Mouse (Mus musculus): Measurements from ENCODE around the gene Cln6.
A peak's percentile ranks its signal among the peaks of the same experiment; 100 is the strongest.
"Not testable (repeated sequence)": the region's sequence is repeated elsewhere in the genome, so short reads cannot be mapped to it uniquely, and the experiment has no call there.

Gene Cln6

GRCm38 (mm10) chr9:62838506-62839171 lies at the start of gene Cln6:
TSS of gene Cln6 (plus strand) at chr9:62838785.
- DNase-seq (ENCODE audit: low spot score), result peak; percentile 66

- DNase-seq (ENCODE audit: low spot score), result no peak
Measured at GRCm38 (mm10) chr9:62789856-62790255, 48.7 kb upstream of the Cln6 start.

- DNase-seq (ENCODE audit: low spot score), result not testable (repeated sequence)
Measured at GRCm38 (mm10) chr9:62799218-62799617, 39.4 kb upstream of the Cln6 start.

- DNase-seq (ENCODE audit: low spot score), result no peak
Measured at GRCm38 (mm10) chr9:62810095-62810494, 28.5 kb upstream of the Cln6 start.

- peak; percentile 27 for DNase-seq (ENCODE audit: low spot score)
Measured at GRCm38 (mm10) chr9:62810543-62811515, 27.8 kb upstream of the Cln6 start.

GRCm38 (mm10) chr9:62811516-62812121 lies 27.0 kb upstream of the Cln6 start, which contains the start of gene Fem1b:
TSS of gene Fem1b (minus strand) at chr9:62811934.
- DNase-seq (ENCODE audit: low spot score), result peak; percentile 86

- no peak for DNase-seq (ENCODE audit: low spot score)
Measured at GRCm38 (mm10) chr9:62812216-62813049, 26.2 kb upstream of the Cln6 start.

GRCm38 (mm10) chr9:62814751-62815150 lies 23.8 kb upstream of the Cln6 start:
- no peak for DNase-seq (ENCODE audit: low spot score)

- no peak for DNase-seq (ENCODE audit: low spot score)
Measured at GRCm38 (mm10) chr9:62816323-62817098, 22.1 kb upstream of the Cln6 start.

- DNase-seq (ENCODE audit: low spot score), result no peak
Measured at GRCm38 (mm10) chr9:62817099-62817571, 21.4 kb upstream of the Cln6 start.

- peak; percentile 60 for DNase-seq (ENCODE audit: low spot score)
Measured at GRCm38 (mm10) chr9:62817828-62818614, 20.6 kb upstream of the Cln6 start.

- no peak for DNase-seq (ENCODE audit: low spot score)
Measured at GRCm38 (mm10) chr9:62819494-62819893, 19.1 kb upstream of the Cln6 start.

GRCm38 (mm10) chr9:62819910-62820309 lies 18.7 kb upstream of the Cln6 start:
- DNase-seq (ENCODE audit: low spot score), result not testable (repeated sequence)

GRCm38 (mm10) chr9:62820829-62821228 lies 17.8 kb upstream of the Cln6 start:
- DNase-seq (ENCODE audit: low spot score), result no peak

- no peak for DNase-seq (ENCODE audit: low spot score)
Measured at GRCm38 (mm10) chr9:62821811-62822210, 16.8 kb upstream of the Cln6 start.

GRCm38 (mm10) chr9:62825791-62826393 lies 12.7 kb upstream of the Cln6 start:
- DNase-seq (ENCODE audit: low spot score), result no peak

GRCm38 (mm10) chr9:62826456-62826855 lies 12.1 kb upstream of the Cln6 start:
- DNase-seq (ENCODE audit: low spot score), result no peak

- no peak for DNase-seq (ENCODE audit: low spot score)
Measured at GRCm38 (mm10) chr9:62827939-62828652, 10.5 kb upstream of the Cln6 start.

GRCm38 (mm10) chr9:62828662-62829086 lies 9.9 kb upstream of the Cln6 start:
- DNase-seq (ENCODE audit: low spot score), result peak; percentile 95

Data from urinary bladder, postnatal 25 days (tissue).